Mouse (Mus musculus) urinary bladder, postnatal 4 days (tissue): ENCODE data around the gene Pgm2.

Experiments
- DNase-seq, 2 experiments: peaks; one replicate each; pipeline ENCODE4 v3.0.0; 2021 to 2022; ENCODE audit warnings: low spot score in 2 of 2

Pgm2 gene

DNA sequence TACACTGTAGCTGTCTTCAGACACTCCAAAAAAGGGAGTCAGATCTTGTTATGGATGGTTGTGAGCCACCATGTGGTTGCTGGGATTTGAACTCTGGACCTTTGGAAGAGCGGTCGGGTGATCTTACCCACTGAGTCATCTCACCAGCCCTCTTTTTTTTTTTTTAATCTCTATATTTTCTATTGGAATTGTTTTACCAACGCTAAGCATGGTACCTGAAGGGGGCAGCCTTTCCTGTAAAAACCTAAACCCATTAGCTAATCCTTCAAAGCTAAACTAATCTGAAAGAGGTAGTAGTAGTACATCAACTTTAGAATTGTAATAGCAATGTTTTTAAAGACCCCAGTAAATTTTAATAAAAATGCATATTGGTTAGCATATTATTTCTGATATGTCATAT lies 17.2 kb upstream of the Pgm2 start:
- no peak for DNase-seq

DNA sequence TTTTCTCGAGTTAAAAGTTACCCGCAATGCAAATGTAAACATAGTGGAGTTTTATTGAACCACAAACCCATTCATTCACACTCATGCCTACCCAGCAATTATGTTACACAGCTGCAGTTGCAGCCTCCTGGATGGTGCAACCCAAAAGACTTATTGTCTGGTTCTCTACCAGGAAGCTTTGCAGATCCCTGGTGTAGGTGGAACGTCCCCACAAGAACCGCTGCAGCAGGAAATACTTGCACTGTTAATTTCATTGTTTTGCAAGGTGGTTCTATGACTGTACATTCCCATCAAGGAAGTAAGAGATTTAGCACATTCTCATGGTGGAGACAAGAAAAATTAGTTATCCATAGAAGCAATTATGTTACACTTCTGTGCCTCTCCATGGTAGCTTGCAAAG lies 15.4 kb upstream of the Pgm2 start:
- DNase-seq, result no peak

- DNase-seq, result no peak
Measured at GRCm38 (mm10) chr5:64078740-64079461, 13.8 kb upstream of the Pgm2 start.

GRCm38 (mm10) chr5:64079462-64079817 lies 13.3 kb upstream of the Pgm2 start:
- DNase-seq, result no peak

GRCm38 (mm10) chr5:64083447-64084359 lies 9.0 kb upstream of the Pgm2 start:
- DNase-seq, result no peak

GRCm38 (mm10) chr5:64085405-64085804 lies 7.3 kb upstream of the Pgm2 start:
- DNase-seq, result no peak

- DNase-seq, result no peak
Measured at GRCm38 (mm10) chr5:64088740-64089139, 4.0 kb upstream of the Pgm2 start.

GRCm38 (mm10) chr5:64093349-64093871 lies 660 bp downstream of the Pgm2 start:
- DNase-seq, result no peak

- no peak for DNase-seq
Measured at GRCm38 (mm10) chr5:64095342-64095993, 2.7 kb downstream of the Pgm2 start.

DNA sequence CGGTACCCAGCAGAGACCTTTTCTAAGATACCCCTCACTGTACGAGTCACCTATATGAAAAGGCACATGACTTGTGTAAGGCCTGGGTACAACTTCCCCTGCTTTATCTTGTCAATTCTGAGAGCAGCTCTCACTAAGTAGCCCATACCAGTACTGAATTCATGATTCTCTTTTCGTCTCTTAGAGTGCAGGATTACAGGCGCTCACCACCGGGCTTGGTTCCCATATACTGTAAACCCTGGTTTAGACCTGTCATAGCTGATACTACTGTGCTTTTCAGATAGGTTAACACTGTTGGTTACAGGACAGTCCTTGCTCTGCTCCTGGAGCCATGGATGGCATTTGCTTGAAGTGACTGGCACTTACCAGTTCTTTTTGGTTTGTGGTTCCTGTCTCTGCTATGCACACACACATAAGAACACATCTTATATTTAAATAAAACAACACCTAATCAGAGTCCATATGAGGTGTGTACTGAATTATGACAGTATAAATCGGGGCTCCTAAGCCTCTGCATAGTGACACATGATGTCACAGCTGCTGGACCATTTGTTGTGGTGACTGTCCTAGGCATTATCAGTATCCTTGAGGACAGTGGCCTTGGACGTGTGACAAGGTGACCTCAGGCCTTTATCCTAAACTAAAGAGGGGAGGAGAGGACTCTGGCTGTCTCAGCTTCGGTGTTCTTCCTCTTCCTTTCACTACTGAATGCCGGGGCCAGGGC lies 9.4 kb downstream of the Pgm2 start:
- no peak for DNase-seq

DNA sequence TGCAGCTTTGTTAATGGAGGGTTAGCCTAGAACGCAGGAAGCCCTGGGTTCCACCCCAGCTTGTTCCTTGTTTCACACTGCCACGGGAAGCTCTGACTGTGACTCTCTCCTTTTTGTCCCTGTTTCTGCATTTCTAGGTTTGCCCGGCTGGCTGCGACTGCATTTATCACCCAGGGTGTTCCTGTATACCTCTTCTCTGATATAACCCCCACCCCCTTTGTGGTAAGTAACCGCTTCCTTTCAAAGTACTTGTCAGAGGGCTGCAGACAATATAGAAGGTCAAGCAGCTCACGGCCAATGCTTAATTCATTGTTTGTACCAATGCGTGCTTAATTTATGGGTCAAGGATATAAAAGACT lies 9.9 kb downstream of the Pgm2 start:
- DNase-seq, result no peak

DNA sequence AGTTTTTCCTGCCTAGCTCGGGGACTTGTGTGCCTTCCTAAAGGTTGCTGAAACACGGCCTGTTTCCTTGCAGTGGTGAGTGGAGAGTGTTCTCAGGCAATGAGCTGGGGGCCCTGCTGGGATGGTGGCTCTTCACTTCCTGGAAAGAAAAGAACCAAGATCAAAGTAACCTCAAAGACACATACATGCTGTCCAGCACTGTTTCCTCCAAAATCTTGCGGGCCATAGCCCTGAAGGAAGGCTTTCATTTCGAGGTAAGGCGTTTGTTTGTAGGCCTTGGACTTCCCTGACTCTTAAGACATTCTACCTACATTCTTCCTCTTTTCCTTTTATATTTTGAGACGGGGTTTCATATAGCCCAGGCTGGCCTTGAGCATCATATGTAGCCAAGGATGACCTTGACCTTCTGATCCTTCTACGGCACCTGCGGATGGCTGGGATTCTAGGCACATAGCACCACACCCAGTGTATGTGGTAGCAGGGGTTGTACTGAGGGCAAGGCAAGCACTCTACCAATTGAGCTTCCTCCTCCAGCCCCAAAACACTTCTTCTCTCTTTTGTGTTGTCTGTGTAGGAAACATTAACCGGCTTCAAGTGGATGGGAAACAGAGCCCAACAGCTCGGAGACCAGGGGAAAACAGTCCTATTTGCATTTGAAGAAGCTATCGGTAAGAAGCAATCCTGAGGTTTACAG lies 15.0 kb downstream of the Pgm2 start:
- no peak for DNase-seq

- no peak for DNase-seq
Measured at GRCm38 (mm10) chr5:64109217-64109616, 16.5 kb downstream of the Pgm2 start.

DNA sequence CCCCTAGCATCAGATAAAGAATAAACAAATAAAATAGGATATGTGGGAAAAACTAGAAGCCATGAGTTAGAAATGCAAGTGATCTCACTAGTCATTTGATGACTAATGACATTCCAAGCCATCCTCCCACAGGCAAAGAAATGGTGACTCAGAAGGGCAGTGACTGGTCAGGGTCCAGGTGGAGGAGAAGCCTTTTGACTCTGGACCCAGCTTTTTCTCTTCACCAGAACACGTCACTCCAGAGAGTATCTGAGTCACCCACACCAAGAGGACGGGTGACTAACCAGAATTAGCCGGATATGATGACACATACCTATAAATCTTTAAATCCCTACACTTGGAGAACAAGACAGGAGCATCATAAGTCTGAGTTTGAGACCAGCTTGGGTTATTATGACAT lies 19.6 kb downstream of the Pgm2 start:
- DNase-seq, result no peak

DNA sequence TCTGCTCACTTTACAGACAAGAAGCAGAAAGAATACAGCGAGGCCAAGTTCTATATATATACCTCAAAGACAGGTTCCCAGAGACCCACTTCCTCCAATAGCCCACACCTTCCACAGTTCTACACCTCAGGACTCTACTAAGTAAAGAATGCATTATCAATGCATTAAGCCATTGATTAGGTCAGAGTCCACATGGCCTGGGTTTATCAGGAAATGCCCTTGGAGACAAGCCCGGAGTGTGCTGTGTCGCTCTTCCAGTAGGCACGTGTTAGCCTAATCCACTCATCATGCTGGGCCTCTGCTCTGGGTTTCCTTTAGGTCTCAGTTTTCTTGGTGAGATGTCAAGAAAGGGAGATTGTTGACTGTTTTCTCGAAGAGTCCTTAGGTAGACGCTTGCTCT lies 21.5 kb downstream of the Pgm2 start:
- DNase-seq, result no peak

GRCm38 (mm10) chr5:64117191-64117590 lies 24.4 kb downstream of the Pgm2 start:
- DNase-seq, result no peak

GRCm38 (mm10) chr5:64125783-64126182 lies 33.0 kb downstream of the Pgm2 start:
- no peak for DNase-seq

- DNase-seq, result no peak
Measured at GRCm38 (mm10) chr5:64131550-64131949, 38.8 kb downstream of the Pgm2 start.

GRCm38 (mm10) chr5:64133901-64134300 lies 41.2 kb downstream of the Pgm2 start:
- no peak for DNase-seq

GRCm38 (mm10) chr5:64136325-64136724 lies 43.6 kb downstream of the Pgm2 start:
- no peak for DNase-seq

DNA sequence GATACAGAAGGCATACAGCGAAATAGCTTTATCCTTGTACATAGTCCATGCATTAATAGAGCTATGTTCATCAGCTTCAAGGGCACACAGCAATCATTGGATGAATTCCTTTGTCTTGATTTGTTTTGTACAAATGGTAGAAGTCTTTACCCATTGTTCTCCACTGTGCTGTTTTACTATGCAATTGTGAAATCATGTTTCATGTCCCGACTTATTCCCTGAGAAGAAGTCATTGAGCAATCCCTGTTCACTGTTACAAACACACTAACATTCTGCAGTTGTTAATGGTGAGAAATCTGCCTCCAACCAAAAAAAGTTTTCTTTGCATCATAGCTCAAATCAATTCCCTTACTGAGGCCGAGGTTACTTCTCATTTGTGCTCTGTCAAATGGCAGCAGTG lies 47.5 kb downstream of the Pgm2 start:
- no peak for DNase-seq
